Mouse (Mus musculus) E14TG2a.4 (cell line): ENCODE measurements around the gene Zbtb40.
A peak's percentile ranks its signal among the peaks of the same experiment; 100 is the strongest.

Experiments
- H3K27me3 ChIP-seq: 2 replicates; pipeline ENCODE4 v1.6.1; 2014; ENCODE audit warnings: low read length, control low read depth; ENCODE audit not compliant: insufficient read depth
- H3K36me3 ChIP-seq: 2 replicates; pipeline ENCODE4 v1.6.1; 2014; ENCODE audit warnings: low read length, control low read depth; ENCODE audit not compliant: insufficient read depth
- H3K4me1 ChIP-seq: replicated peaks from 2 replicates; pipeline ENCODE4 v1.6.1; 2014; ENCODE audit warnings: low read depth, low read length, control low read depth
- H3K4me3 ChIP-seq: replicated peaks from 2 replicates; pipeline ENCODE4 v1.5.1; 2014; ENCODE audit warnings: mild to moderate bottlenecking, low read length
- H3K9me3 ChIP-seq: 2 replicates; pipeline ENCODE4 v1.6.1; 2014; ENCODE audit warnings: low read length, control low read depth
- CTCF ChIP-seq: conservative IDR thresholded peaks from 2 replicates; pipeline ENCODE4 v1.5.1; 2014; ENCODE audit warnings: low read length
- NANOG ChIP-seq: IDR thresholded peaks from 2 replicates; pipeline ENCODE4 v1.6.1; 2014; ENCODE audit warnings: borderline replicate concordance, low read length, mixed read lengths
- POU5F1 ChIP-seq: IDR thresholded peaks from 2 replicates; pipeline ENCODE4 v1.6.1; 2014; ENCODE audit warnings: low read length, borderline replicate concordance

Gene Zbtb40

GRCm38 (mm10) chr4:137071204-137071603, 22.6 kb upstream of the Zbtb40 start:
- H3K9me3 ChIP-seq: no peaks in the 10 kb centered on the region
- no peak overlapping the region for H3K4me3 ChIP-seq

GRCm38 (mm10) chr4:137068491-137068890, 19.9 kb upstream of the Zbtb40 start:
- TF ChIP-seq CTCF (no peak), NANOG (no peak), POU5F1 (no peak)
- peaks cover 54% of the 10 kb centered on the region for H3K4me1 ChIP-seq
- H3K36me3 ChIP-seq: no peaks in the 10 kb centered on the region
- no peak overlapping the region for H3K4me3 ChIP-seq
- H3K9me3 ChIP-seq: no peaks in the 10 kb centered on the region
- H3K27me3 ChIP-seq: 0 out of 2 replicates have a peak, but pooled peaks cover 3% of the 10 kb centered on the region

More at GRCm38 (mm10) chr4:137071204-137071603, 22.6 kb upstream of the Zbtb40 start:
- 0 out of 2 replicates have a peak, but pooled peaks cover 3% of the 10 kb centered on the region for H3K27me3 ChIP-seq
- H3K36me3 ChIP-seq: no peaks in the 10 kb centered on the region
- H3K4me1 ChIP-seq: peaks cover 36% of the 10 kb centered on the region
- TF ChIP-seq POU5F1 (no peak), NANOG (no peak), CTCF (no peak)

GRCm38 (mm10) chr4:137065846-137066245, 17.2 kb upstream of the Zbtb40 start:
- no peak overlapping the region for H3K4me3 ChIP-seq
- TF ChIP-seq POU5F1 (no peak), CTCF (no peak), NANOG (no peak)
- H3K36me3 ChIP-seq: no peaks in the 10 kb centered on the region
- H3K4me1 ChIP-seq: peaks cover 48% of the 10 kb centered on the region
- H3K27me3 ChIP-seq: no peaks in the 10 kb centered on the region
- H3K9me3 ChIP-seq: no peaks in the 10 kb centered on the region

- Histone ChIP-seq H3K27me3 (no peaks in the 10 kb centered on the region), H3K36me3 (no peaks in the 10 kb centered on the region), H3K4me3 (no peak overlapping the region), H3K9me3 (no peaks in the 10 kb centered on the region), H3K4me1 (peaks cover 2% of the 10 kb centered on the region; the same call in 1 of the 2 replicates)
- TF ChIP-seq POU5F1 (no peak), CTCF (no peak), NANOG (no peak)
Observed at GRCm38 (mm10) chr4:137054932-137055331, 6.3 kb upstream of the Zbtb40 start.

- TF ChIP-seq CTCF (no peak), POU5F1 (no peak), NANOG (no peak)
Observed at GRCm38 (mm10) chr4:137053810-137054209, 5.2 kb upstream of the Zbtb40 start.

GRCm38 (mm10) chr4:137047840-137048549, 606 bp downstream of the Zbtb40 start:
- Histone ChIP-seq H3K4me1 (peaks cover 27% of the 10 kb centered on the region), H3K27me3 (no peaks in the 10 kb centered on the region), H3K36me3 (no peaks in the 10 kb centered on the region), H3K9me3 (no peaks in the 10 kb centered on the region; the same call in 1 of the 2 replicates), H3K4me3 (peak overlapping the region; percentile 99)
- TF ChIP-seq NANOG: no peak
- no peak for TF ChIP-seq CTCF
- no peak for TF ChIP-seq POU5F1

More at GRCm38 (mm10) chr4:137053810-137054209, 5.2 kb upstream of the Zbtb40 start:
- no peaks in the 10 kb centered on the region for H3K9me3 ChIP-seq
- no peaks in the 10 kb centered on the region for H3K36me3 ChIP-seq
- peaks cover 6% of the 10 kb centered on the region for H3K4me1 ChIP-seq
- no peaks in the 10 kb centered on the region for H3K27me3 ChIP-seq
- H3K4me3 ChIP-seq: no peak overlapping the region

- Histone ChIP-seq H3K4me1 (peaks cover 32% of the 10 kb centered on the region), H3K4me3 (no peak overlapping the region), H3K9me3 (no peaks in the 10 kb centered on the region; the same call in 1 of the 2 replicates), H3K36me3 (no peaks in the 10 kb centered on the region), H3K27me3 (no peaks in the 10 kb centered on the region)
- TF ChIP-seq POU5F1 (no peak), NANOG (no peak), CTCF (no peak)
Observed at GRCm38 (mm10) chr4:137046110-137046509, 2.5 kb downstream of the Zbtb40 start.

- H3K36me3 ChIP-seq: no peaks in the 10 kb centered on the region
- TF ChIP-seq POU5F1 (no peak), CTCF (no peak), NANOG (no peak)
- H3K4me3 ChIP-seq: no peak overlapping the region
- no peaks in the 10 kb centered on the region for H3K27me3 ChIP-seq
- no peaks in the 10 kb centered on the region; the same call in 1 of the 2 replicates for H3K9me3 ChIP-seq
- H3K4me1 ChIP-seq: peaks cover 34% of the 10 kb centered on the region
Observed at GRCm38 (mm10) chr4:137044516-137044915, 4.1 kb downstream of the Zbtb40 start.

GRCm38 (mm10) chr4:137043799-137044198, 4.8 kb downstream of the Zbtb40 start:
- no peaks in the 10 kb centered on the region; the same call in 1 of the 2 replicates for H3K9me3 ChIP-seq
- TF ChIP-seq NANOG (no peak), POU5F1 (no peak), CTCF (no peak)
- H3K36me3 ChIP-seq: no peaks in the 10 kb centered on the region
- H3K27me3 ChIP-seq: no peaks in the 10 kb centered on the region
- H3K4me1 ChIP-seq: peaks cover 28% of the 10 kb centered on the region
- no peak overlapping the region for H3K4me3 ChIP-seq
